Mouse (Mus musculus) olfactory bulb, adult 2 months (tissue): ENCODE measurements around the gene Rcn1.

Experiments
- CTCF ChIP-seq: fragments of 200-500 bp; IDR thresholded peaks from 2 replicates; pipeline ENCODE4 v1.5.1; 2012; ENCODE audit warnings: low read depth, mild to moderate bottlenecking, low read length, moderate library complexity; ENCODE audit not compliant: insufficient read depth
- POLR2A ChIP-seq: fragments of 200-500 bp; IDR thresholded peaks from 2 replicates; pipeline ENCODE4 v1.6.1; 2012; ENCODE audit warnings: mild to moderate bottlenecking, low read depth, low read length, moderate library complexity; ENCODE audit not compliant: insufficient read depth

DNA sequence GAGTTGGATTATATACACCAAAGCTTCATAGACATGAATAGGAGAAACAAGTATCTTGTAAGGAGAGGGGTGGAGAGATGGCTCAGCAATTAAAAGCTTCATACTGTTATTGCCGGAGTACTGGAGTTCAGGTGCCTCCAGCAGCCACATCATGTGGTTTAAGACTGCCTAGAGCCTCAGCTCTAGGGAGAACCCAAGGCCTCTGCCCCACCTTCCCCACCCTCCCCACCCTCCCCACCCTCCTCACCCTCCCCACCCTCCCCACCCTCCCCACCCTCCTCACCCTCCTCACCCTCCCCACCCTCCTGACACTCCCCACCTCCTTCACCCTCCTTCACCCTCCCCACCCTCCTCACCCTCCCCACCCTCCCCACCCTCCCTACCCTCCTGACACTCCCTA, 10.1 kb upstream of the Rcn1 start:
- TF ChIP-seq POLR2A (no peak), CTCF (no peak)
